Mouse (Mus musculus) midbrain, postnatal 0 days (tissue): ENCODE measurements around the gene Nt5c1a. TPM values are rescaled to one million over a fixed set of nuclear protein-coding genes. Genes with fewer than 3 reads are reported as not detected.
"Not testable (repeated sequence)": the region's sequence is repeated elsewhere in the genome, so short reads cannot be mapped to it uniquely, and the experiment has no call there.

Experiments
- ATAC-seq: fragments of 200-750 bp; cut with Nextera tagmentation; 2 replicates; pipeline ENCODE4 v1.8.0; 2017; ENCODE audit warnings: moderate number of reproducible peaks, mild to moderate bottlenecking, moderate TSS enrichment, moderate library complexity; ENCODE audit not compliant: low FRiP score
- DNase-seq: peaks from one replicate; pipeline ENCODE4 v3.0.0-alpha.2; 2015; ENCODE audit warnings: low spot score
- H3K27ac ChIP-seq: fragments of 300-500 bp; sonication (generic); 2 replicates; pipeline ENCODE4 v1.5.1; 2014; ENCODE audit warnings: low read depth, mild to moderate bottlenecking, low read length, mixed read lengths
- H3K27me3 ChIP-seq: fragments of 300-500 bp; sonication (generic); 2 replicates; pipeline ENCODE4 v1.6.1; 2014; ENCODE audit warnings: low read length, control low read depth, mixed read lengths; ENCODE audit not compliant: insufficient read depth
- H3K36me3 ChIP-seq: fragments of 300-500 bp; sonication (generic); 2 replicates; pipeline ENCODE4 v1.6.1; 2014; ENCODE audit warnings: low read length, control low read depth, mixed read lengths; ENCODE audit not compliant: insufficient read depth
- H3K4me1 ChIP-seq: fragments of 300-500 bp; sonication (generic); 2 replicates; pipeline ENCODE4 v1.6.1; 2014; ENCODE audit warnings: mild to moderate bottlenecking, control low read depth, antibody characterized with exemption, low read length, mixed read lengths; ENCODE audit not compliant: insufficient read depth
- H3K4me2 ChIP-seq: fragments of 300-500 bp; sonication (generic); 2 replicates; pipeline ENCODE4 v1.6.1; 2014; ENCODE audit warnings: low read depth, mild to moderate bottlenecking, low read length, mixed read lengths; ENCODE audit not compliant: poor library complexity, severe bottlenecking
- H3K4me3 ChIP-seq: fragments of 300-500 bp; sonication (generic); 2 replicates; pipeline ENCODE4 v1.5.1; 2014; ENCODE audit warnings: low read depth, mild to moderate bottlenecking, low read length, moderate library complexity
- H3K9ac ChIP-seq: fragments of 300-500 bp; sonication (generic); replicated peaks from 2 replicates; pipeline ENCODE4 v1.6.1; 2014; ENCODE audit warnings: mild to moderate bottlenecking, low read length, moderate library complexity, mixed read lengths; ENCODE audit not compliant: poor library complexity, severe bottlenecking
- H3K9me3 ChIP-seq: fragments of 300-500 bp; sonication (generic); 2 replicates; pipeline ENCODE4 v1.6.1; 2016; ENCODE audit warnings: low read length, control low read depth
- CTCF ChIP-seq: IDR thresholded peaks from 2 replicates; pipeline ENCODE4 v1.5.1; 2016; ENCODE audit warnings: antibody characterized with exemption, mild to moderate bottlenecking
- WGBS: fragments of 180-500 bp; shearing (Covaris S2); extraction: QIAGEN DNeasy Blood & Tissue Kit; methylation state at CpG from one replicate; pipeline ENCODE4 v1.1.7; 2014; 5-methylcytosine and 5-hydroxymethylcytosine counted together
- polyA plus RNA-seq: library from polyadenylated mRNA; unstranded; fragments of >200 nt; fragmentation: Nextera tagmentation; extraction: Ambion mirVana; gene quantifications from 2 replicates; pipeline ENCODE4 v1.2.1, GENCODE M21; 2015
- total RNA-seq: library from RNA; depleted of rRNA; stranded (reverse); fragments of >200 nt; gene quantifications from 2 replicates; pipeline ENCODE4 v1.2.3, GENCODE M21; 2014

Nt5c1a gene
- total and polyA plus RNA-seq, 2 experiments from 2014 or later = 0.33 to 1.9 TPM

- WGBS = 78% methylated on average over 6 of the region's 6 CpGs
- Histone ChIP-seq H3K9me3 (no peaks in the 10 kb centered on the region), H3K9ac (no peak overlapping the region), H3K4me2 (no peak overlapping the region), H3K27me3 (no peaks in the 10 kb centered on the region), H3K36me3 (no peaks in the 10 kb centered on the region), H3K4me1 (peaks cover 5% of the 10 kb centered on the region; the same call in 1 of the 2 replicates), H3K4me3 (no peak overlapping the region), H3K27ac (no peak overlapping the region)
- DNase-seq = no peak
- no peak for ATAC-seq
- TF ChIP-seq CTCF = no peak
These were observed 40.7 kb upstream of the Nt5c1a start for GRCm38 (mm10) chr4:123160571-123160970.

- H3K27ac ChIP-seq, H3K9ac ChIP-seq, H3K36me3 ChIP-seq, H3K4me1 ChIP-seq, H3K9me3 ChIP-seq, H3K27me3 ChIP-seq, H3K4me3 ChIP-seq, ATAC-seq, H3K4me2 ChIP-seq, DNase-seq: not testable (repeated sequence)
- 89% methylated on average over 3 of the region's 3 CpGs for WGBS
These were observed 40.1 kb upstream of the Nt5c1a start for GRCm38 (mm10) chr4:123161251-123161650.

GRCm38 (mm10) chr4:123162305-123162917 lies 38.9 kb upstream of the Nt5c1a start:
- DNase-seq (no peak), ATAC-seq (peak; percentile 56; the same call in 1 of the 2 replicates)
- Histone ChIP-seq H3K9me3 (no peaks in the 10 kb centered on the region), H3K36me3 (no peaks in the 10 kb centered on the region), H3K27me3 (no peaks in the 10 kb centered on the region), H3K4me3 (no peak overlapping the region), H3K4me2 (peak overlapping the region; percentile 27), H3K27ac (no peak overlapping the region), H3K4me1 (peaks cover 5% of the 10 kb centered on the region; the same call in 1 of the 2 replicates), H3K9ac (no peak overlapping the region)
- 4% methylated on average over 15 of the region's 15 CpGs for WGBS
- TF ChIP-seq CTCF = no peak

- ATAC-seq = no peak
- Histone ChIP-seq H3K9me3 (0 out of 2 replicates have a peak, but pooled peaks cover 1% of the 10 kb centered on the region), H3K27me3 (no peaks in the 10 kb centered on the region), H3K27ac (no peak overlapping the region), H3K4me1 (peaks cover 5% of the 10 kb centered on the region; the same call in 1 of the 2 replicates), H3K4me3 (no peak overlapping the region), H3K36me3 (no peaks in the 10 kb centered on the region), H3K9ac (no peak overlapping the region), H3K4me2 (no peak overlapping the region)
- no peak for TF ChIP-seq CTCF
- 93% methylated on average over 15 of the region's 15 CpGs for WGBS
- DNase-seq = no peak
These were observed 37.1 kb upstream of the Nt5c1a start for GRCm38 (mm10) chr4:123164157-123164556.

- ATAC-seq = no peak
- no peak for TF ChIP-seq CTCF
These were observed 29.5 kb upstream of the Nt5c1a start for GRCm38 (mm10) chr4:123171811-123172210.

GRCm38 (mm10) chr4:123182328-123183238 lies 18.7 kb upstream of the Nt5c1a start, which contains the start of gene Hpcal4:
Hpcal4 (plus strand) TSS chr4:123183227.
- TF ChIP-seq CTCF = no peak
- peak within 1 kb of the TSS; percentile 80 for H3K27ac ChIP-seq
- peak within 1 kb of the TSS; percentile 58 for H3K4me3 ChIP-seq
- peak within 1 kb of the TSS; percentile 83 for H3K9ac ChIP-seq
- ATAC-seq (peak; percentile 64), DNase-seq (peak; percentile 46)
- under 1% methylated on average over 42 of the region's 44 CpGs for WGBS
- peaks cover 19% of the 10 kb centered on the region; the same call in 1 of the 2 replicates for H3K4me1 ChIP-seq
- no peaks in the 10 kb centered on the region for H3K9me3 ChIP-seq
- peak within 1 kb of the TSS; percentile 80 for H3K4me2 ChIP-seq
- H3K36me3 ChIP-seq = no peaks in the 10 kb centered on the region
- H3K27me3 ChIP-seq = no peaks in the 10 kb centered on the region

More at GRCm38 (mm10) chr4:123171811-123172210, 29.5 kb upstream of the Nt5c1a start:
- Histone ChIP-seq H3K4me1 (no peaks in the 10 kb centered on the region), H3K27ac (no peak overlapping the region), H3K36me3 (no peaks in the 10 kb centered on the region), H3K4me3 (no peak overlapping the region), H3K27me3 (0 out of 2 replicates have a peak, but pooled peaks cover 10% of the 10 kb centered on the region), H3K4me2 (no peak overlapping the region), H3K9ac (no peak overlapping the region), H3K9me3 (0 out of 2 replicates have a peak, but pooled peaks cover 4% of the 10 kb centered on the region)
- DNase-seq = no peak
